In the genomic region with DNA sequence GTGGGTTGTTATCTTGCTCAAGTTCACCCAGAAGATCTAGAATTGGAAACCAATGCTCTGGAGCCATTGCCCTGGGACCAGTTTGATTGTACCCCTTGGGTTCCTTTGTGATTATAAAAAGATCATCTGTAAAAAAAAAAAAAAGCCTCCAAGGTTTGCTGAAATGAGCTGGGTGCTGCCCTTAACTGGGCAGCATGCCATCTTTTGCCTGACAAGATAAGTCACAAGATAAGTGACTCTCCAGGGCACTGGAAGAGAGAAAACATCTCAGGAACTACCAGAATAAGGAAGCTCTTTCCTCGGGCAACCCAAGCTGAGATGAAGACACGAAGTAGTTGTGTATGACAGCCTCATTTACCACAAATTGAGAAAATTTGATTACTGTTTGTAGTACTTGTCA, we compare ENCODE assay signal across 26 mouse cellular contexts.
A peak's percentile ranks its signal among the peaks of the same experiment; 100 is the strongest.
DNase-seq lines count a peak whose midpoint lies in the region; ATAC-seq and TF ChIP-seq lines count a peak whose summit lies in the region.
"Had no signal": no experiment of that assay in that cellular context is flagged by ENCODE, and none has a peak within 500 bp of the region (broad histone marks: within the 10 kb centered on the region; RNA-seq: fewer than 3 reads in every experiment).

No protein-coding gene starts in this region.

- no peak overlapping the region for H3K4me3 ChIP-seq in embryonic facial prominence, embryonic 14.5 days (ENCODE audit: low read depth, low read length)
- no peak overlapping the region for H3K4me3 ChIP-seq in embryonic facial prominence, embryonic 10.5 days
- H3K4me3 ChIP-seq in hindbrain, embryonic 13.5 days = no peak overlapping the region
- no peak overlapping the region for H3K4me3 ChIP-seq in gastrocnemius, adult 2 months
- H3K4me3 ChIP-seq in hindbrain, embryonic 12.5 days = no peak overlapping the region
- H3K4me3 ChIP-seq: embryonic facial prominence, embryonic 13.5 days; forebrain, embryonic 10.5 days; forebrain, embryonic 13.5 days; heart, embryonic 13.5 days; intestine, embryonic 15.5 days had no signal

- no peaks in the 10 kb centered on the region for H3K4me1 ChIP-seq in embryonic facial prominence, embryonic 14.5 days (ENCODE audit: control insufficient read depth, insufficient read depth, low read length)
- no peaks in the 10 kb centered on the region for H3K4me1 ChIP-seq in embryonic facial prominence, embryonic 10.5 days
- no peaks in the 10 kb centered on the region for H3K4me1 ChIP-seq in hindbrain, embryonic 13.5 days (replicated peaks)
- H3K4me1 ChIP-seq in hindbrain, embryonic 12.5 days = no peaks in the 10 kb centered on the region
- H3K4me1 ChIP-seq: embryonic facial prominence, embryonic 13.5 days; forebrain, embryonic 10.5 days; forebrain, embryonic 13.5 days; heart, embryonic 13.5 days; intestine, embryonic 15.5 days had no signal

- intact Hi-C loops in gastrocnemius, adult 2 months (cut with DNase I) = no loop called here

- DNase-seq in embryonic facial prominence, embryonic 14.5 days (ENCODE audit: low spot score) = peak; percentile 10
- DNase-seq in embryonic facial prominence, embryonic 10.5 days (ENCODE audit: low spot score) = no peak
- peak; percentile 50 for DNase-seq in adrenal gland, adult 8-10 months
- DNase-seq in adrenal gland, postnatal 25 days = peak; percentile 52
- DNase-seq in gastrocnemius, adult 2 months = no peak
- DNase-seq: B cell, adult 2 months; cerebellum, adult 11 months; cerebellum, adult 2 months; cerebellum, adult 9-11 months; cerebellum, postnatal 25 days; gastrocnemius, postnatal 25 days; heart, adult 18-20 months; heart, postnatal 14 days; heart, postnatal 4 days; kidney, adult 11 months had no signal

- H3K4me2 ChIP-seq in embryonic facial prominence, embryonic 14.5 days (ENCODE audit: low read depth, low read length) = no peak overlapping the region
- H3K4me2 ChIP-seq in hindbrain, embryonic 13.5 days = no peak overlapping the region
- no peak overlapping the region for H3K4me2 ChIP-seq in hindbrain, embryonic 12.5 days (replicated peaks)
- H3K4me2 ChIP-seq: embryonic facial prominence, embryonic 13.5 days; forebrain, embryonic 13.5 days; heart, embryonic 13.5 days; intestine, embryonic 15.5 days had no signal

- TF ChIP-seq CTCF in gastrocnemius, adult 2 months (IDR thresholded peaks at IDR 0.05) = no peak

- H3K9ac ChIP-seq in embryonic facial prominence, embryonic 14.5 days (ENCODE audit: low read depth, low read length) = no peak overlapping the region
- H3K9ac ChIP-seq in hindbrain, embryonic 13.5 days = no peak overlapping the region
- no peak overlapping the region for H3K9ac ChIP-seq in hindbrain, embryonic 12.5 days
- H3K9ac ChIP-seq: embryonic facial prominence, embryonic 13.5 days; forebrain, embryonic 13.5 days; heart, embryonic 13.5 days; intestine, embryonic 15.5 days had no signal

- H3K27ac ChIP-seq in embryonic facial prominence, embryonic 14.5 days (replicated peaks; ENCODE audit: low read depth, low read length) = no peak overlapping the region
- H3K27ac ChIP-seq in embryonic facial prominence, embryonic 10.5 days (replicated peaks) = no peak overlapping the region
- no peak overlapping the region for H3K27ac ChIP-seq in hindbrain, embryonic 13.5 days
- H3K27ac ChIP-seq in gastrocnemius, adult 2 months = no peak overlapping the region
- H3K27ac ChIP-seq in hindbrain, embryonic 12.5 days = no peak overlapping the region
- H3K27ac ChIP-seq: embryonic facial prominence, embryonic 13.5 days; forebrain, embryonic 10.5 days; forebrain, embryonic 13.5 days; heart, embryonic 13.5 days; intestine, embryonic 15.5 days had no signal

- no peaks in the 10 kb centered on the region for H3K9me3 ChIP-seq in embryonic facial prominence, embryonic 14.5 days (ENCODE audit: control insufficient read depth, low read length)
- H3K9me3 ChIP-seq in embryonic facial prominence, embryonic 10.5 days = no peaks in the 10 kb centered on the region
- H3K9me3 ChIP-seq in hindbrain, embryonic 13.5 days = no peaks in the 10 kb centered on the region
- H3K9me3 ChIP-seq in hindbrain, embryonic 12.5 days (replicated peaks) = no peaks in the 10 kb centered on the region
- H3K9me3 ChIP-seq: embryonic facial prominence, embryonic 13.5 days; forebrain, embryonic 10.5 days; forebrain, embryonic 13.5 days; G1E; heart, embryonic 13.5 days; intestine, embryonic 15.5 days had no signal

- no peaks in the 10 kb centered on the region for H3K27me3 ChIP-seq in embryonic facial prominence, embryonic 14.5 days (replicated peaks; ENCODE audit: control insufficient read depth, insufficient read depth, low read length)
- no peaks in the 10 kb centered on the region for H3K27me3 ChIP-seq in embryonic facial prominence, embryonic 10.5 days (replicated peaks; ENCODE audit: low read depth, poor library complexity, severe bottlenecking)
- H3K27me3 ChIP-seq in hindbrain, embryonic 13.5 days = no peaks in the 10 kb centered on the region
- H3K27me3 ChIP-seq in hindbrain, embryonic 12.5 days = no peaks in the 10 kb centered on the region
- H3K27me3 ChIP-seq: CH12.LX; embryonic facial prominence, embryonic 13.5 days; forebrain, embryonic 13.5 days; heart, embryonic 13.5 days; intestine, embryonic 15.5 days had no signal

- no peaks in the 10 kb centered on the region for H3K36me3 ChIP-seq in embryonic facial prominence, embryonic 14.5 days (ENCODE audit: control insufficient read depth, insufficient read depth, low read length)
- H3K36me3 ChIP-seq in embryonic facial prominence, embryonic 10.5 days (replicated peaks) = no peaks in the 10 kb centered on the region
- no peaks in the 10 kb centered on the region for H3K36me3 ChIP-seq in hindbrain, embryonic 13.5 days
- H3K36me3 ChIP-seq in hindbrain, embryonic 12.5 days = no peaks in the 10 kb centered on the region
- H3K36me3 ChIP-seq: embryonic facial prominence, embryonic 13.5 days; forebrain, embryonic 10.5 days; G1E; heart, embryonic 13.5 days; intestine, embryonic 15.5 days had no signal

- 78% methylated on average over 2 of the region's 2 CpGs for WGBS in embryonic facial prominence, embryonic 14.5 days
- 70% methylated on average over 2 of the region's 2 CpGs for WGBS in embryonic facial prominence, embryonic 10.5 days
- 85% methylated on average over 2 of the region's 2 CpGs for whole genome bisulfite sequencing in hindbrain, embryonic 13.5 days
- WGBS in hindbrain, embryonic 12.5 days = 92% methylated on average over 2 of the region's 2 CpGs

- ATAC-seq in embryonic facial prominence, embryonic 14.5 days (ENCODE audit: low read depth) = no peak
- no peak for ATAC-seq in hindbrain, embryonic 13.5 days (ENCODE audit: low FRiP score)
- no peak for ATAC-seq in hindbrain, embryonic 12.5 days (ENCODE audit: low FRiP score)
- ATAC-seq: forebrain, embryonic 13.5 days; forebrain, embryonic 16.5 days; hindbrain, embryonic 16.5 days; intestine, embryonic 15.5 days had no signal

Comparison
In these comparisons a context has a peak if more than half of its experiments do, and no peak if none do; other contexts are left out.
1. DNase-seq: peak in embryonic facial prominence, embryonic 14.5 days (single experiment), adrenal gland, adult 8-10 months (single experiment) and adrenal gland, postnatal 25 days (single experiment); none in embryonic facial prominence, embryonic 10.5 days (single experiment) and gastrocnemius, adult 2 months (single experiment).